In genomic region chr15:86236252-86236651, GRCm38 (mm10) we compare ENCODE assay signal across 8 mouse cellular contexts. TPM values are rescaled to one million over a fixed set of nuclear protein-coding genes. Genes with fewer than 3 reads are reported as not detected.
DNase-seq lines count a peak whose midpoint lies in the region; ATAC-seq lines count a peak whose summit lies in the region.

No protein-coding gene starts in this region.

- no peak overlapping the region for H3K9ac ChIP-seq in hindbrain, embryonic 14.5 days
- H3K9ac ChIP-seq in hindbrain, embryonic 12.5 days: no peak overlapping the region
- H3K9ac ChIP-seq in embryonic facial prominence, embryonic 14.5 days (ENCODE audit: low read depth, low read length): no peak overlapping the region
- H3K9ac ChIP-seq in limb, embryonic 11.5 days (ENCODE audit: low read length): no peak overlapping the region

- H3K27me3 ChIP-seq in hindbrain, embryonic 14.5 days (ENCODE audit: control insufficient read depth, insufficient read depth, low read length): no peaks in the 10 kb centered on the region
- no peaks in the 10 kb centered on the region for H3K27me3 ChIP-seq in hindbrain, embryonic 12.5 days
- no peaks in the 10 kb centered on the region for H3K27me3 ChIP-seq in embryonic facial prominence, embryonic 14.5 days (replicated peaks; ENCODE audit: control insufficient read depth, insufficient read depth, low read length)
- no peaks in the 10 kb centered on the region for H3K27me3 ChIP-seq in limb, embryonic 11.5 days (ENCODE audit: control insufficient read depth, insufficient read depth, low read length)

- 39% methylated on average over 4 of the region's 4 CpGs for WGBS in hindbrain, embryonic 14.5 days
- 41% methylated on average over 4 of the region's 4 CpGs for WGBS in hindbrain, embryonic 12.5 days
- 49% methylated on average over 4 of the region's 4 CpGs for WGBS in embryonic facial prominence, embryonic 14.5 days
- WGBS in limb, embryonic 11.5 days: 48% methylated on average over 4 of the region's 4 CpGs

- H3K4me3 ChIP-seq in hindbrain, embryonic 14.5 days (replicated peaks; ENCODE audit: low read length): no peak overlapping the region
- no peak overlapping the region for H3K4me3 ChIP-seq in hindbrain, embryonic 12.5 days
- no peak overlapping the region for H3K4me3 ChIP-seq in embryonic facial prominence, embryonic 14.5 days (ENCODE audit: low read depth, low read length)
- no peak overlapping the region for H3K4me3 ChIP-seq in limb, embryonic 11.5 days (ENCODE audit: low read depth, low read length)

- no peak overlapping the region for H3K27ac ChIP-seq in hindbrain, embryonic 14.5 days
- H3K27ac ChIP-seq in hindbrain, embryonic 12.5 days: no peak overlapping the region
- no peak overlapping the region for H3K27ac ChIP-seq in embryonic facial prominence, embryonic 14.5 days (replicated peaks; ENCODE audit: low read depth, low read length)
- H3K27ac ChIP-seq in limb, embryonic 11.5 days (replicated peaks; ENCODE audit: low read depth, low read length): no peak overlapping the region

- peaks cover 9% of the 10 kb centered on the region; the same call in 1 of the 2 replicates for H3K4me1 ChIP-seq in hindbrain, embryonic 14.5 days (replicated peaks; ENCODE audit: control insufficient read depth, insufficient read depth, low read length)
- peaks cover 8% of the 10 kb centered on the region for H3K4me1 ChIP-seq in hindbrain, embryonic 12.5 days
- H3K4me1 ChIP-seq in embryonic facial prominence, embryonic 14.5 days (ENCODE audit: control insufficient read depth, insufficient read depth, low read length): no peaks in the 10 kb centered on the region
- H3K4me1 ChIP-seq in limb, embryonic 11.5 days (ENCODE audit: control insufficient read depth, insufficient read depth, low read length): 0 out of 2 replicates have a peak, but pooled peaks cover 2% of the 10 kb centered on the region

- H3K4me2 ChIP-seq in hindbrain, embryonic 14.5 days (replicated peaks): no peak overlapping the region
- no peak overlapping the region for H3K4me2 ChIP-seq in hindbrain, embryonic 12.5 days (replicated peaks)
- no peak overlapping the region for H3K4me2 ChIP-seq in embryonic facial prominence, embryonic 14.5 days (ENCODE audit: low read depth, low read length)
- no peak overlapping the region for H3K4me2 ChIP-seq in limb, embryonic 11.5 days (ENCODE audit: low read depth, severe bottlenecking)

- H3K9me3 ChIP-seq in hindbrain, embryonic 14.5 days (ENCODE audit: control insufficient read depth, low read length): no peaks in the 10 kb centered on the region
- no peaks in the 10 kb centered on the region for H3K9me3 ChIP-seq in hindbrain, embryonic 12.5 days (replicated peaks)
- no peaks in the 10 kb centered on the region for H3K9me3 ChIP-seq in embryonic facial prominence, embryonic 14.5 days (ENCODE audit: control insufficient read depth, low read length)
- H3K9me3 ChIP-seq in limb, embryonic 11.5 days (ENCODE audit: control insufficient read depth, low read length): no peaks in the 10 kb centered on the region

- ATAC-seq in hindbrain, embryonic 14.5 days (ENCODE audit: low FRiP score): no peak
- no peak for ATAC-seq in hindbrain, embryonic 12.5 days (ENCODE audit: low FRiP score)
- no peak for ATAC-seq in embryonic facial prominence, embryonic 14.5 days (ENCODE audit: low read depth)
- ATAC-seq in limb, embryonic 11.5 days (ENCODE audit: insufficient number of reproducible peaks, low FRiP score, low TSS enrichment, low read depth): no peak

- H3K36me3 ChIP-seq in hindbrain, embryonic 14.5 days (replicated peaks; ENCODE audit: control insufficient read depth, insufficient read depth): 0 out of 2 replicates have a peak, but pooled peaks cover 10% of the 10 kb centered on the region
- no peaks in the 10 kb centered on the region for H3K36me3 ChIP-seq in hindbrain, embryonic 12.5 days
- no peaks in the 10 kb centered on the region; the same call in 1 of the 2 replicates for H3K36me3 ChIP-seq in embryonic facial prominence, embryonic 14.5 days (ENCODE audit: control insufficient read depth, insufficient read depth, low read length)
- H3K36me3 ChIP-seq in limb, embryonic 11.5 days (ENCODE audit: control insufficient read depth, insufficient read depth, low read length): no peaks in the 10 kb centered on the region; the same call in 1 of the 2 replicates

- DNase-seq in hindbrain, embryonic 14.5 days (ENCODE audit: low spot score): peak; percentile 45
- DNase-seq in CD4-positive helper T cell, adult 2 months (ENCODE audit: low read depth, low spot score): peak; percentile 47
- DNase-seq in adrenal gland, adult 2 months: peak; percentile 63
- DNase-seq in embryonic facial prominence, embryonic 14.5 days (ENCODE audit: low spot score): peak; percentile 26
- DNase-seq in limb, embryonic 11.5 days (ENCODE audit: low spot score): peak; percentile 71
- peak; percentile 38 for DNase-seq in retina, adult 2 months (ENCODE audit: low read depth, low spot score)
- DNase-seq in yolk sac, embryonic 10.5 days (ENCODE audit: low spot score): no peak

RNA-seq across cellular contexts. Expression of gene Tbc1d22a, which starts 22.0 kb away (rescaled TPM):
- polyA plus RNA-seq in hindbrain, embryonic 14.5 days (2014; fragmentation: Nextera tagmentation; extraction: Ambion mirVana): 9.9 and 10.7 TPM in 2 replicates
- polyA plus RNA-seq in hindbrain, embryonic 12.5 days (2016; fragmentation: Nextera tagmentation; extraction: Ambion mirVana): 13.8 and 14.1 TPM in 2 replicates
- total RNA-seq in adrenal gland, adult 2 months (2021): 10 to 100 TPM; 34.5 to 37.7 TPM
- 38.7 and 44.4 TPM in 2 replicates for polyA plus RNA-seq in adrenal gland, adult 2 months (2012; rRNA removed)
- polyA plus RNA-seq in embryonic facial prominence, embryonic 14.5 days (2014; fragmentation: Nextera tagmentation; extraction: Ambion mirVana): 8.1 and 11.1 TPM in 2 replicates
- polyA plus RNA-seq in limb, embryonic 11.5 days (2014; fragmentation: Nextera tagmentation; extraction: Ambion mirVana): 7.7 and 9.3 TPM in 2 replicates

RNA-seq across cellular contexts. Expression of gene Cerk, which starts 50.3 kb away (rescaled TPM):
- 28.3 and 31.1 TPM in 2 replicates for polyA plus RNA-seq in hindbrain, embryonic 14.5 days (2014; fragmentation: Nextera tagmentation; extraction: Ambion mirVana)
- polyA plus RNA-seq in hindbrain, embryonic 12.5 days (2016; fragmentation: Nextera tagmentation; extraction: Ambion mirVana): 26.0 and 28.1 TPM in 2 replicates
- 10 to 100 TPM; 34.5 to 41.1 TPM for total RNA-seq in adrenal gland, adult 2 months (2021)
- polyA plus RNA-seq in adrenal gland, adult 2 months (2012; rRNA removed): 33.7 and 39.6 TPM in 2 replicates
- 16.0 and 16.1 TPM in 2 replicates for polyA plus RNA-seq in embryonic facial prominence, embryonic 14.5 days (2014; fragmentation: Nextera tagmentation; extraction: Ambion mirVana)
- 15.6 and 17.3 TPM in 2 replicates for polyA plus RNA-seq in limb, embryonic 11.5 days (2014; fragmentation: Nextera tagmentation; extraction: Ambion mirVana)
